Mouse (Mus musculus): ENCODE measurements around the gene Ms4a6d. TPM values are rescaled to one million over a fixed set of nuclear protein-coding genes. Genes with fewer than 3 reads are reported as not detected.

Gene Ms4a6d
- polyA plus RNA-seq, 1 experiment, result 2.4 TPM

GRCm38 (mm10) chr19:11617983-11618382, 13.3 kb upstream of the Ms4a6d start:
- no peaks in the 10 kb centered on the region for H3K27me3 ChIP-seq (replicated peaks)
- H3K4me1 ChIP-seq, result peaks cover 27% of the 10 kb centered on the region
- no peaks in the 10 kb centered on the region for H3K36me3 ChIP-seq (replicated peaks; ENCODE audit: low read length)
- no peak overlapping the region for H3K4me3 ChIP-seq (replicated peaks)
- H3K9me3 ChIP-seq, result no peaks in the 10 kb centered on the region
- TF ChIP-seq GATA1 (IDR thresholded peaks at IDR 0.05; ENCODE audit: borderline replicate concordance, low read length) (no peak), FLI1 (IDR thresholded peaks at IDR 0.05; ENCODE audit: low read length) (no peak)

GRCm38 (mm10) chr19:11614805-11615204, 10.2 kb upstream of the Ms4a6d start:
- TF ChIP-seq FLI1 (IDR thresholded peaks at IDR 0.05; ENCODE audit: low read length) (no peak), GATA1 (IDR thresholded peaks at IDR 0.05; ENCODE audit: borderline replicate concordance, low read length) (no peak)
- H3K36me3 ChIP-seq (replicated peaks; ENCODE audit: low read length), result no peaks in the 10 kb centered on the region
- H3K4me1 ChIP-seq, result peaks cover 47% of the 10 kb centered on the region
- H3K4me3 ChIP-seq (replicated peaks), result no peak overlapping the region
- no peaks in the 10 kb centered on the region for H3K27me3 ChIP-seq (replicated peaks)
- no peaks in the 10 kb centered on the region for H3K9me3 ChIP-seq

GRCm38 (mm10) chr19:11613776-11614443, 9.3 kb upstream of the Ms4a6d start:
- TF ChIP-seq GATA1 (IDR thresholded peaks at IDR 0.05; ENCODE audit: borderline replicate concordance, low read length), result no peak
- TF ChIP-seq FLI1 (IDR thresholded peaks at IDR 0.05; ENCODE audit: low read length), result no peak
- Histone ChIP-seq H3K27me3 (replicated peaks) (no peaks in the 10 kb centered on the region), H3K4me3 (replicated peaks) (peak overlapping the region; percentile 69), H3K4me1 (peaks cover 47% of the 10 kb centered on the region), H3K36me3 (replicated peaks; ENCODE audit: low read length) (no peaks in the 10 kb centered on the region), H3K9me3 (no peaks in the 10 kb centered on the region)

- H3K27me3 ChIP-seq (replicated peaks), result no peaks in the 10 kb centered on the region
- TF ChIP-seq GATA1 (IDR thresholded peaks at IDR 0.05; ENCODE audit: borderline replicate concordance, low read length), result no peak
These were observed 8.4 kb upstream of the Ms4a6d start for GRCm38 (mm10) chr19:11613084-11613483.

GRCm38 (mm10) chr19:11612293-11612692, 7.6 kb upstream of the Ms4a6d start:
- Histone ChIP-seq H3K27me3 (replicated peaks) (no peaks in the 10 kb centered on the region), H3K4me3 (replicated peaks) (no peak overlapping the region), H3K36me3 (replicated peaks; ENCODE audit: low read length) (no peaks in the 10 kb centered on the region), H3K4me1 (peaks cover 41% of the 10 kb centered on the region), H3K9me3 (no peaks in the 10 kb centered on the region)
- TF ChIP-seq FLI1 (IDR thresholded peaks at IDR 0.05; ENCODE audit: low read length), result no peak
- no peak for TF ChIP-seq GATA1 (IDR thresholded peaks at IDR 0.05; ENCODE audit: borderline replicate concordance, low read length)

More at GRCm38 (mm10) chr19:11613084-11613483, 8.4 kb upstream of the Ms4a6d start:
- H3K36me3 ChIP-seq (replicated peaks; ENCODE audit: low read length), result no peaks in the 10 kb centered on the region
- H3K4me3 ChIP-seq (replicated peaks), result no peak overlapping the region
- no peaks in the 10 kb centered on the region for H3K9me3 ChIP-seq
- peaks cover 47% of the 10 kb centered on the region for H3K4me1 ChIP-seq

- TF ChIP-seq FLI1 (IDR thresholded peaks at IDR 0.05; ENCODE audit: low read length) (no peak), GATA1 (IDR thresholded peaks at IDR 0.05; ENCODE audit: borderline replicate concordance, low read length) (no peak)
- no peaks in the 10 kb centered on the region for H3K9me3 ChIP-seq
- no peaks in the 10 kb centered on the region for H3K36me3 ChIP-seq (replicated peaks; ENCODE audit: low read length)
- peaks cover 4% of the 10 kb centered on the region for H3K27me3 ChIP-seq (replicated peaks)
- H3K4me3 ChIP-seq (replicated peaks), result peak overlapping the region; percentile 8
- peaks cover 41% of the 10 kb centered on the region for H3K4me1 ChIP-seq
These were observed 6.9 kb upstream of the Ms4a6d start for GRCm38 (mm10) chr19:11611541-11611945.

GRCm38 (mm10) chr19:11608172-11608571, 3.5 kb upstream of the Ms4a6d start:
- no peak for TF ChIP-seq GATA1 (IDR thresholded peaks at IDR 0.05; ENCODE audit: borderline replicate concordance, low read length)
- TF ChIP-seq FLI1 (IDR thresholded peaks at IDR 0.05; ENCODE audit: low read length), result no peak
- Histone ChIP-seq H3K27me3 (replicated peaks) (peaks cover 4% of the 10 kb centered on the region), H3K9me3 (no peaks in the 10 kb centered on the region), H3K36me3 (replicated peaks; ENCODE audit: low read length) (no peaks in the 10 kb centered on the region), H3K4me3 (replicated peaks) (no peak overlapping the region), H3K4me1 (peaks cover 31% of the 10 kb centered on the region)

GRCm38 (mm10) chr19:11602026-11602425, 2.6 kb downstream of the Ms4a6d start:
- Histone ChIP-seq H3K27me3 (replicated peaks) (peaks cover 4% of the 10 kb centered on the region), H3K4me1 (peaks cover 14% of the 10 kb centered on the region)
- TF ChIP-seq GATA1 (IDR thresholded peaks at IDR 0.05; ENCODE audit: borderline replicate concordance, low read length), result no peak
- no peak for TF ChIP-seq FLI1 (IDR thresholded peaks at IDR 0.05; ENCODE audit: low read length)

GRCm38 (mm10) chr19:11601349-11601748, 3.3 kb downstream of the Ms4a6d start:
- Histone ChIP-seq H3K4me1 (peaks cover 14% of the 10 kb centered on the region), H3K27me3 (replicated peaks) (no peaks in the 10 kb centered on the region), H3K9me3 (no peaks in the 10 kb centered on the region), H3K36me3 (replicated peaks; ENCODE audit: low read length) (no peaks in the 10 kb centered on the region), H3K4me3 (replicated peaks) (no peak overlapping the region)
- TF ChIP-seq FLI1 (IDR thresholded peaks at IDR 0.05; ENCODE audit: low read length) (no peak), GATA1 (IDR thresholded peaks at IDR 0.05; ENCODE audit: borderline replicate concordance, low read length) (no peak)

More at GRCm38 (mm10) chr19:11602026-11602425, 2.6 kb downstream of the Ms4a6d start:
- H3K9me3 ChIP-seq, result no peaks in the 10 kb centered on the region
- H3K4me3 ChIP-seq (replicated peaks), result no peak overlapping the region
- no peaks in the 10 kb centered on the region for H3K36me3 ChIP-seq (replicated peaks; ENCODE audit: low read length)

- TF ChIP-seq FLI1 (IDR thresholded peaks at IDR 0.05; ENCODE audit: low read length) (no peak), GATA1 (IDR thresholded peaks at IDR 0.05; ENCODE audit: borderline replicate concordance, low read length) (no peak)
- Histone ChIP-seq H3K9me3 (no peaks in the 10 kb centered on the region), H3K27me3 (replicated peaks) (no peaks in the 10 kb centered on the region), H3K4me1 (no peaks in the 10 kb centered on the region), H3K36me3 (replicated peaks; ENCODE audit: low read length) (no peaks in the 10 kb centered on the region), H3K4me3 (replicated peaks) (no peak overlapping the region)
These were observed 14.7 kb downstream of the Ms4a6d start for GRCm38 (mm10) chr19:11589891-11590449.
